Mouse (Mus musculus) megakaryocyte, embryonic 14.5 days (primary cell): ENCODE data around the gene Lcp2.

ENCODE experiments used
- FLI1 ChIP-seq: IDR thresholded peaks from 2 replicates; pipeline ENCODE4 v1.6.1; 2012; ENCODE audit warnings: low read length, inconsistent platforms, mixed read lengths
- GATA1 ChIP-seq: IDR thresholded peaks from 3 replicates; pipeline ENCODE4 v1.6.1; 2012; ENCODE audit warnings: mixed read lengths, low read length, inconsistent platforms, borderline replicate concordance

DNA sequence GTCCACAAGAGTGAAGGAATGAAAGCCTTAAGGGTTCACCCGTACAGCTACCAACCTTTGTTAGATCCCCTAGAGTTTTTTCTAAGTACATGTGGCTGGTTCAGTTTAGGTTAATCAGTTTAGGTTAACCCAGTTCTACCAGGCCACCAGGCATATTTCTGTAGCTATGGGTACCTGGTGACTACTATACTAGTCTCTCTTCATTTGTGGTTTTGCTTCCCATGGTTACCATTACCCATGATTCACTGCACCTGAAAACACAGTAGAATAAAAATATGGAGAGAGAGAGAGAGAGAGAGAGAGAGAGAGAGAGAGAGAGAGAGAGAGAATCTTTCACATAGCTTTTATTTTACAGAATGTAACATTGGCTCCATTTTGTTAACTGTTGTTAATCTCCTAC lies 10.0 kb downstream of the Lcp2 start:
- TF ChIP-seq GATA1 (no peak), FLI1 (no peak)
